Mouse (Mus musculus) heart, postnatal 0 days (tissue): ENCODE data around the gene Mgat3. TPM values are rescaled to one million over a fixed set of nuclear protein-coding genes. Genes with fewer than 3 reads are reported as not detected.

Source experiments
- ATAC-seq: fragments of 200-750 bp; cut with Nextera tagmentation; 2 replicates; pipeline ENCODE4 v1.8.0; 2017; ENCODE audit warnings: low read depth, moderate number of reproducible peaks, moderate library complexity; ENCODE audit not compliant: insufficient read depth
- DNase-seq: peaks from one replicate; pipeline ENCODE4 v3.0.0-alpha.2; 2016; ENCODE audit warnings: low spot score
- H3K27ac ChIP-seq: fragments of 300-500 bp; sonication (generic); 2 replicates; pipeline ENCODE4 v1.5.1; 2014; ENCODE audit warnings: low read depth, mild to moderate bottlenecking
- H3K27me3 ChIP-seq: fragments of 300-500 bp; sonication (generic); 2 replicates; pipeline ENCODE4 v1.6.1; 2014; ENCODE audit warnings: low read length, mixed read lengths; ENCODE audit not compliant: control insufficient read depth, insufficient read depth
- H3K36me3 ChIP-seq: fragments of 300-500 bp; sonication (generic); replicated peaks from 2 replicates; pipeline ENCODE4 v1.6.1; 2014; ENCODE audit warnings: low read length, mixed read lengths; ENCODE audit not compliant: control insufficient read depth, insufficient read depth
- H3K4me1 ChIP-seq: fragments of 300-500 bp; sonication (generic); 2 replicates; pipeline ENCODE4 v1.6.1; 2014; ENCODE audit warnings: antibody characterized with exemption; ENCODE audit not compliant: control insufficient read depth, insufficient read depth
- H3K4me2 ChIP-seq: fragments of 300-500 bp; sonication (generic); 2 replicates; pipeline ENCODE4 v1.6.1; 2014; ENCODE audit warnings: low read depth, mild to moderate bottlenecking, low read length, moderate library complexity
- H3K4me3 ChIP-seq: fragments of 300-500 bp; sonication (generic); 2 replicates; pipeline ENCODE4 v1.5.1; 2014; ENCODE audit warnings: low read depth, low read length
- H3K9ac ChIP-seq: fragments of 300-500 bp; sonication (generic); replicated peaks from 2 replicates; pipeline ENCODE4 v1.6.1; 2014; ENCODE audit warnings: low read depth, low read length, mixed read lengths
- H3K9me3 ChIP-seq: fragments of 300-500 bp; sonication (generic); replicated peaks from 2 replicates; pipeline ENCODE4 v1.6.1; 2016; ENCODE audit warnings: low read length; ENCODE audit not compliant: control insufficient read depth
- CTCF ChIP-seq: IDR thresholded peaks from 2 replicates; pipeline ENCODE4 v1.5.1; 2016; ENCODE audit warnings: antibody characterized with exemption, control low read depth, low read depth
- EP300 ChIP-seq: IDR thresholded peaks from 2 replicates; pipeline ENCODE4 v1.6.1; 2016; ENCODE audit warnings: antibody characterized with exemption, low read depth
- WGBS: fragments of 180-500 bp; shearing (Covaris S2); extraction: QIAGEN DNeasy Blood & Tissue Kit; methylation state at CpG from one replicate; pipeline ENCODE4 v1.1.7; 2014; 5-methylcytosine and 5-hydroxymethylcytosine counted together
- polyA plus RNA-seq: library from polyadenylated mRNA; unstranded; fragments of >200 nt; fragmentation: Nextera tagmentation; extraction: Ambion mirVana; gene quantifications from 2 replicates; pipeline ENCODE4 v1.2.1, GENCODE M21; 2015
- total RNA-seq: library from RNA; depleted of rRNA; stranded (reverse); fragments of >200 nt; gene quantifications from 2 replicates; pipeline ENCODE4 v1.2.3, GENCODE M21; 2014; ENCODE audit warnings: low replicate concordance

Mgat3 gene
- total and polyA plus RNA-seq, 2 experiments from 2014 or later = 0.23 to 1.9 TPM

DNA sequence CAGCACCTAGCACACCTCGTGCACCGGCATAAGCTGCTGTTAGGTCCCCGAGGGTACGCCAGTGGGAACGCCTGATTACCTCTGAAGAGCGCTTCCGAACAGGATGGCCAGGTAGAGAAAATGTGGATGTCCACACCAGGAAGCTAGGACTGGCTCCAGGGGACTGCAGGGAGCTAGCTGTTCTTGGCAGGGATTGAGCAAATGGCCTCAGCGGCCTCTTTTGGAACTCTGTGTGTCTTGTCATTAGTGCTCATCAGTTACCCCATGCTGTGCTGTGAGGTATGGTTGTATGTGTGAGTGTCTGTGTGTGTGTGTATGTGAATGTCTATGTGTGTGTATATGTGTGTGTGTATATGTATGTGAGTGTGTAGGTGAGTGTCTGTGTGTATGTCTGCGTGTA, 1.8 kb downstream of the Mgat3 start:
- ATAC-seq (no peak), DNase-seq (no peak)
- Histone ChIP-seq H3K4me2 (no peak overlapping the region), H3K4me1 (peaks cover 11% of the 10 kb centered on the region; the same call in 1 of the 2 replicates), H3K9me3 (no peaks in the 10 kb centered on the region), H3K9ac (no peak overlapping the region), H3K4me3 (no peak overlapping the region), H3K27ac (no peak overlapping the region), H3K36me3 (no peaks in the 10 kb centered on the region), H3K27me3 (peaks cover 23% of the 10 kb centered on the region)
- WGBS = 75% methylated on average over 9 of the region's 9 CpGs
- TF ChIP-seq CTCF = no peak
- no peak for TF ChIP-seq EP300

DNA sequence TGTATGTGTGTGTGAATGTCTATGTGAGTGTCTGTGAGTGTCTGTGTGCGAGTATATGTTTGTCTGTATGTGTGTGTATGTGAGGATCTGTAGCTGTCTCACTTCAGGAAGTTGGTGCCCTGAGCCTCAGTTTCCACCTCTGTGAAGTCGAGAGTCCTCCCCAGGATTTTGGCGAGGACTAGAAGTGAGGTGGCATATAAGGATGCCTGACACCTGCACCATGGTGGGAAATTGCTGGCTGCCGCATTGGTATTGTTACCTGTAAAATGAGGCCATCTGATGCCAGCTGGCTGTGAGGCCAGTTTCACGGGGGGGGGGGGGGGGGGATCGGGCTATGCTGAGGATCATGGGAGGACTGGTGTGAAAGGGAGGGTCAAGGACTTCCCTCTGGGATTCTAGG, 2.2 kb downstream of the Mgat3 start:
- H3K27ac ChIP-seq = no peak overlapping the region
- WGBS = 78% methylated on average over 5 of the region's 6 CpGs
- H3K9me3 ChIP-seq = no peaks in the 10 kb centered on the region
- H3K36me3 ChIP-seq = no peaks in the 10 kb centered on the region
- no peak for TF ChIP-seq EP300
- no peak for TF ChIP-seq CTCF
- H3K4me1 ChIP-seq = peaks cover 11% of the 10 kb centered on the region; the same call in 1 of the 2 replicates
- no peak overlapping the region for H3K9ac ChIP-seq
- no peak for ATAC-seq
- H3K4me3 ChIP-seq = no peak overlapping the region
- H3K4me2 ChIP-seq = no peak overlapping the region
- peaks cover 23% of the 10 kb centered on the region for H3K27me3 ChIP-seq
- no peak for DNase-seq

DNA sequence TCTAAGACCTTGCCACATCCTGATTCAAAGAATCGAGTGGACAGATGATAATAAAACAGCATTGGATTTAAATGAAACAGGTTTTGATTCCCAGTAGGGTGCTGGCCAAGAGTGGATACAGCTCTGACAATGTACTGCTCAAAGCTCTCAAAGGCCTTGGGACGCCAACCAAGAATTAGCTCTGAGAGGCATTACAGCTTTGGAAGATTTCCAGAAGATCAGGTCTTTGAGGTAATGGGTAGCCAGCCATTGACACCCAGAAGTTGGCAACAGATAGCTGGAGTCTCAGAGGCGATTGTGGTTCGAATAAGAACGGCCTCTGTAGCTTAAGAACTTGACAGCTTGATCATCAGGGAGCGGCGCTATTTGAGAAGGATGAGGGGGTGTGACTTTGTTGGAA, 8.0 kb downstream of the Mgat3 start:
- H3K9ac ChIP-seq = no peak overlapping the region
- H3K4me1 ChIP-seq = no peaks in the 10 kb centered on the region
- H3K27me3 ChIP-seq = no peaks in the 10 kb centered on the region
- H3K9me3 ChIP-seq = no peaks in the 10 kb centered on the region
- no peak overlapping the region for H3K4me2 ChIP-seq
- no peak overlapping the region for H3K27ac ChIP-seq
- TF ChIP-seq CTCF = no peak
- no peak for TF ChIP-seq EP300
- no peaks in the 10 kb centered on the region for H3K36me3 ChIP-seq
- 84% methylated on average over 7 of the region's 7 CpGs for WGBS
- DNase-seq (no peak), ATAC-seq (no peak)
- H3K4me3 ChIP-seq = no peak overlapping the region

DNA sequence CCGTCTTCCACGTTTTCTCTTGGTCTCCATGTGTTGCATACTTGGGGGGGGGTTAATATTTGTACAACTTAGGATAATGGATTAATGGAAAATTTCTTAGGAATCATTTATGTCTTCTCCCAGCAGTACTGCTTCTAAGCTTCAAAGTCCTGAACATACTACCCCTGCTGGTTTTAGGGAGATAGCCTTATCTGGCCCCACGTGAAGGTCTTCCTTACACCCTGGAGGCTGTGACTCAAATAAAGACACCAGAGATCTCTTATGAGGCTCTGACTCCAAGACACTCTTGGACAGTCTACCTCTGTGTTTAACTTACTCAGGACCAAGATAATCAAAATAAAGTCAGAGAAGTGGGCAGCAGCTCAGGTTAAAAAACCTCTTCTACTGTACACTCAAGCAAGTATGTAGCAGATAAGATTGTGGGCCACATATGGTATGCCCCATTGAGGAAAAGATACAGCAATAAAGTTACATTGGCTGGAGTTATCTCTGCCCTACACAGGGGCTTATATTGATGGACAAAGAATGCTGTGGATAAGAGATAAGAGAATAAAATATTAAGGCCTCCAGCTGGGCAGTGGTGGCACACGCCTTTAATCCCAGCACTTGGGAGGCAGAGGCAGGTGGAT, 8.7 kb downstream of the Mgat3 start:
- WGBS = 64% methylated on average over 4 of the region's 4 CpGs
- no peaks in the 10 kb centered on the region for H3K36me3 ChIP-seq
- H3K4me2 ChIP-seq = no peak overlapping the region
- H3K27me3 ChIP-seq = no peaks in the 10 kb centered on the region
- no peak overlapping the region for H3K27ac ChIP-seq
- no peak overlapping the region for H3K9ac ChIP-seq
- H3K4me1 ChIP-seq = no peaks in the 10 kb centered on the region
- H3K4me3 ChIP-seq = no peak overlapping the region
- no peak for DNase-seq
- no peaks in the 10 kb centered on the region for H3K9me3 ChIP-seq
- no peak for TF ChIP-seq EP300
- TF ChIP-seq CTCF = no peak
- no peak for ATAC-seq

DNA sequence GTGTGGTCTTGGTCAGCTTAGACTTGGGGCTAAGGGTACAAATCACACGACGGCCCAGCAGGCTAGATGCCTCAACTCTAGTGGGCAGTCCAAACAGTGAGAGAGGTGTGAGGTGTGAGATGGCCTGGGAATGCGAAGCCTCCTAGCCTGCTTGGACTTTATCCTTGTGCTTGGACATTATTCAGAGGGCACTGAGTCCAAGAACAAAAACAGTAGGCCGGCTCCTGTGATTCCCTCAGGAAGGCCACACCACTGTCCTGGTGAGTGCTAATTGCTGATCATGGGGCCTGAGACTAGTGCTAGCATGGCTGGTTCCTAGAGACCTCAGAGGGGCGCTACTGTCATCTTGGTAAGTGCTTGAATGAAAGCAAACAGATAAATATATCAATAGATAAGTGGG, 15.4 kb downstream of the Mgat3 start:
- H3K4me1 ChIP-seq = no peaks in the 10 kb centered on the region
- WGBS = 72% methylated on average over 5 of the region's 5 CpGs
- ATAC-seq (no peak), DNase-seq (no peak)
- H3K27me3 ChIP-seq = no peaks in the 10 kb centered on the region
- H3K9me3 ChIP-seq = no peaks in the 10 kb centered on the region
- no peak overlapping the region for H3K9ac ChIP-seq
- no peaks in the 10 kb centered on the region for H3K36me3 ChIP-seq
- TF ChIP-seq EP300 (no peak), CTCF (no peak)
- no peak overlapping the region for H3K4me2 ChIP-seq
- no peak overlapping the region for H3K4me3 ChIP-seq
- H3K27ac ChIP-seq = no peak overlapping the region

DNA sequence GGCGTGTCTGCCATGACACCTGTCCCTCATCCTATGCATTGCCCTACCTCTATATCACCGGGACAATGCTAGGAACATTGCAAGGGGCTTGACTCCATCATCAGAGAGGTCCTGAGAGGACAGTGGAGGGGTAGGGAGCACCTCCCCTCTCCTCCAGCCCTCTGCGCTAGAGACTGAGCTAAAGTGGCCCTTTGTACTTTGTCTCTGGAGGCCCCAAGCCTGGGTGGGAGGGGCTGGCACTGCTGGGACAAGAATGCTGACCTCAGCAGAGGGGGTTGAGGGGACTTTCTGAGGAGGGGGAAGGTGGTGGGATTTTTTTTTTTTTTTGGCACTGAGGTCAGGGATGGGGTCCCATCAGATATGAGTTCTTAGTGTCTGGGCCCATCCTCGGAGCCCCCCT, 16.6 kb downstream of the Mgat3 start:
- H3K27me3 ChIP-seq = no peaks in the 10 kb centered on the region
- TF ChIP-seq EP300 (no peak), CTCF (no peak)
- no peaks in the 10 kb centered on the region for H3K9me3 ChIP-seq
- H3K4me1 ChIP-seq = no peaks in the 10 kb centered on the region
- WGBS = 57% methylated on average over 4 of the region's 4 CpGs
- no peak overlapping the region for H3K9ac ChIP-seq
- ATAC-seq = no peak
- no peaks in the 10 kb centered on the region for H3K36me3 ChIP-seq
- H3K4me2 ChIP-seq = no peak overlapping the region
- H3K27ac ChIP-seq = no peak overlapping the region
- H3K4me3 ChIP-seq = no peak overlapping the region
- DNase-seq = no peak
